Mouse (Mus musculus): Measurements from ENCODE around the gene Ubl7. TPM values are rescaled to one million over a fixed set of nuclear protein-coding genes. Genes with fewer than 3 reads are reported as not detected.

The Ubl7 gene
- 169 and 170 TPM in 2 replicates for polyA plus RNA-seq (2015; fragmentation: Nextera tagmentation; extraction: Ambion mirVana)

- Histone ChIP-seq H3K9ac (replicated peaks) (peak within 1 kb of the TSS; percentile 76), H3K27ac (peak within 1 kb of the TSS; percentile 77), H3K27me3 (no peaks in the 10 kb centered on the region), H3K4me3 (replicated peaks) (peak within 1 kb of the TSS; percentile 78), H3K9me3 (no peaks in the 10 kb centered on the region), H3K36me3 (peaks cover 12% of the 10 kb centered on the region), H3K4me1 (replicated peaks) (peaks cover 21% of the 10 kb centered on the region), H3K4me2 (replicated peaks) (peak within 1 kb of the TSS; percentile 80)
- WGBS: under 1% methylated on average over 47 of the region's 47 CpGs
- ATAC-seq: peak; percentile 96
Measured at GRCm38 (mm10) chr9:57910254-57911160, at the start of gene Ubl7. TSS of gene Ubl7 (plus strand) at chr9:57910979.

GRCm38 (mm10) chr9:57861951-57862471, 48.8 kb upstream of the Ubl7 start:
- Histone ChIP-seq H3K36me3 (no peaks in the 10 kb centered on the region), H3K4me1 (replicated peaks) (no peaks in the 10 kb centered on the region), H3K4me3 (replicated peaks) (no peak overlapping the region), H3K9ac (replicated peaks) (no peak overlapping the region), H3K27ac (no peak overlapping the region; the same call in 1 of the 2 replicates), H3K4me2 (replicated peaks) (no peak overlapping the region), H3K27me3 (peaks cover 3% of the 10 kb centered on the region; the same call in 1 of the 2 replicates), H3K9me3 (no peaks in the 10 kb centered on the region)
- peak; percentile 75 for ATAC-seq
- WGBS: 34% methylated on average over 9 of the region's 9 CpGs

- Histone ChIP-seq H3K4me3 (replicated peaks) (no peak overlapping the region), H3K9me3 (no peaks in the 10 kb centered on the region), H3K27ac (no peak overlapping the region), H3K27me3 (peaks cover 3% of the 10 kb centered on the region; the same call in 1 of the 2 replicates), H3K9ac (replicated peaks) (no peak overlapping the region), H3K4me2 (replicated peaks) (no peak overlapping the region), H3K36me3 (no peaks in the 10 kb centered on the region), H3K4me1 (replicated peaks) (no peaks in the 10 kb centered on the region)
- no peak for ATAC-seq
Measured at GRCm38 (mm10) chr9:57864336-57864735, 46.4 kb upstream of the Ubl7 start.

- H3K36me3 ChIP-seq: no peaks in the 10 kb centered on the region
- ATAC-seq: no peak
- peaks cover 3% of the 10 kb centered on the region; the same call in 1 of the 2 replicates for H3K27me3 ChIP-seq
- 93% methylated on average over 7 of the region's 7 CpGs for WGBS
- H3K4me2 ChIP-seq (replicated peaks): no peak overlapping the region
- no peak overlapping the region for H3K4me3 ChIP-seq (replicated peaks)
- no peaks in the 10 kb centered on the region for H3K4me1 ChIP-seq (replicated peaks)
- no peak overlapping the region for H3K9ac ChIP-seq (replicated peaks)
- no peaks in the 10 kb centered on the region for H3K9me3 ChIP-seq
- no peak overlapping the region for H3K27ac ChIP-seq
Measured at GRCm38 (mm10) chr9:57866530-57866929, 44.2 kb upstream of the Ubl7 start.

GRCm38 (mm10) chr9:57867236-57867635, 43.5 kb upstream of the Ubl7 start:
- Histone ChIP-seq H3K36me3 (no peaks in the 10 kb centered on the region), H3K4me3 (replicated peaks) (no peak overlapping the region), H3K4me1 (replicated peaks) (no peaks in the 10 kb centered on the region), H3K27me3 (peaks cover 3% of the 10 kb centered on the region; the same call in 1 of the 2 replicates), H3K27ac (no peak overlapping the region), H3K9ac (replicated peaks) (no peak overlapping the region), H3K9me3 (no peaks in the 10 kb centered on the region), H3K4me2 (replicated peaks) (no peak overlapping the region)
- 88% methylated on average over 4 of the region's 4 CpGs for WGBS
- ATAC-seq: no peak

GRCm38 (mm10) chr9:57867880-57868279, 42.9 kb upstream of the Ubl7 start:
- Histone ChIP-seq H3K9me3 (no peaks in the 10 kb centered on the region), H3K4me2 (replicated peaks) (no peak overlapping the region), H3K36me3 (no peaks in the 10 kb centered on the region), H3K9ac (replicated peaks) (no peak overlapping the region), H3K4me1 (replicated peaks) (no peaks in the 10 kb centered on the region), H3K27me3 (peaks cover 3% of the 10 kb centered on the region; the same call in 1 of the 2 replicates), H3K4me3 (replicated peaks) (no peak overlapping the region), H3K27ac (no peak overlapping the region)
- ATAC-seq: no peak
- 85% methylated on average over 5 of the region's 5 CpGs for WGBS

GRCm38 (mm10) chr9:57868767-57869166, 42.0 kb upstream of the Ubl7 start:
- Histone ChIP-seq H3K4me3 (replicated peaks) (no peak overlapping the region), H3K9me3 (no peaks in the 10 kb centered on the region), H3K27me3 (peaks cover 1% of the 10 kb centered on the region; the same call in 1 of the 2 replicates), H3K9ac (replicated peaks) (no peak overlapping the region), H3K27ac (no peak overlapping the region), H3K4me2 (replicated peaks) (no peak overlapping the region), H3K36me3 (no peaks in the 10 kb centered on the region), H3K4me1 (replicated peaks) (no peaks in the 10 kb centered on the region)
- ATAC-seq: no peak
- WGBS: 87% methylated on average over 6 of the region's 6 CpGs

GRCm38 (mm10) chr9:57870273-57870816, 40.4 kb upstream of the Ubl7 start:
- WGBS: 40% methylated on average over 2 of the region's 2 CpGs
- no peak for ATAC-seq

GRCm38 (mm10) chr9:57874134-57874533, 36.6 kb upstream of the Ubl7 start:
- Histone ChIP-seq H3K4me3 (replicated peaks) (no peak overlapping the region), H3K4me2 (replicated peaks) (no peak overlapping the region), H3K9me3 (no peaks in the 10 kb centered on the region), H3K4me1 (replicated peaks) (no peaks in the 10 kb centered on the region), H3K36me3 (no peaks in the 10 kb centered on the region), H3K27ac (no peak overlapping the region), H3K27me3 (no peaks in the 10 kb centered on the region), H3K9ac (replicated peaks) (no peak overlapping the region)
- ATAC-seq: no peak
- WGBS: 88% methylated on average over 5 of the region's 5 CpGs

More at GRCm38 (mm10) chr9:57870273-57870816, 40.4 kb upstream of the Ubl7 start:
- H3K9ac ChIP-seq (replicated peaks): no peak overlapping the region
- H3K36me3 ChIP-seq: no peaks in the 10 kb centered on the region
- H3K27ac ChIP-seq: no peak overlapping the region
- H3K4me1 ChIP-seq (replicated peaks): no peaks in the 10 kb centered on the region
- no peak overlapping the region for H3K4me3 ChIP-seq (replicated peaks)
- H3K27me3 ChIP-seq: no peaks in the 10 kb centered on the region
- no peak overlapping the region for H3K4me2 ChIP-seq (replicated peaks)
- no peaks in the 10 kb centered on the region for H3K9me3 ChIP-seq

GRCm38 (mm10) chr9:57874994-57875393, 35.8 kb upstream of the Ubl7 start:
- no peak overlapping the region for H3K4me3 ChIP-seq (replicated peaks)
- no peak overlapping the region for H3K4me2 ChIP-seq (replicated peaks)
- WGBS: 79% methylated on average over 3 of the region's 3 CpGs
- no peak overlapping the region for H3K9ac ChIP-seq (replicated peaks)
- H3K4me1 ChIP-seq (replicated peaks): no peaks in the 10 kb centered on the region
- no peak overlapping the region for H3K27ac ChIP-seq
- no peak for ATAC-seq
- H3K36me3 ChIP-seq: no peaks in the 10 kb centered on the region
- H3K27me3 ChIP-seq: no peaks in the 10 kb centered on the region
- H3K9me3 ChIP-seq: no peaks in the 10 kb centered on the region

- Histone ChIP-seq H3K9ac (replicated peaks) (no peak overlapping the region), H3K9me3 (no peaks in the 10 kb centered on the region), H3K4me1 (replicated peaks) (no peaks in the 10 kb centered on the region), H3K4me3 (replicated peaks) (no peak overlapping the region), H3K27me3 (no peaks in the 10 kb centered on the region), H3K4me2 (replicated peaks) (no peak overlapping the region), H3K27ac (no peak overlapping the region), H3K36me3 (no peaks in the 10 kb centered on the region)
- no peak for ATAC-seq
- WGBS: 74% methylated on average over 3 of the region's 3 CpGs
Measured at GRCm38 (mm10) chr9:57879213-57879612, 31.6 kb upstream of the Ubl7 start.

GRCm38 (mm10) chr9:57880278-57880677, 30.5 kb upstream of the Ubl7 start:
- Histone ChIP-seq H3K4me2 (replicated peaks) (no peak overlapping the region), H3K9me3 (no peaks in the 10 kb centered on the region), H3K27me3 (no peaks in the 10 kb centered on the region), H3K9ac (replicated peaks) (no peak overlapping the region), H3K36me3 (no peaks in the 10 kb centered on the region), H3K27ac (no peak overlapping the region), H3K4me3 (replicated peaks) (no peak overlapping the region), H3K4me1 (replicated peaks) (no peaks in the 10 kb centered on the region)
- no peak for ATAC-seq
- 27% methylated on average over 4 of the region's 4 CpGs for WGBS

Data from midbrain, embryonic 13.5 days (tissue).